Mouse (Mus musculus): ENCODE data around the gene Zfp13.

DNA sequence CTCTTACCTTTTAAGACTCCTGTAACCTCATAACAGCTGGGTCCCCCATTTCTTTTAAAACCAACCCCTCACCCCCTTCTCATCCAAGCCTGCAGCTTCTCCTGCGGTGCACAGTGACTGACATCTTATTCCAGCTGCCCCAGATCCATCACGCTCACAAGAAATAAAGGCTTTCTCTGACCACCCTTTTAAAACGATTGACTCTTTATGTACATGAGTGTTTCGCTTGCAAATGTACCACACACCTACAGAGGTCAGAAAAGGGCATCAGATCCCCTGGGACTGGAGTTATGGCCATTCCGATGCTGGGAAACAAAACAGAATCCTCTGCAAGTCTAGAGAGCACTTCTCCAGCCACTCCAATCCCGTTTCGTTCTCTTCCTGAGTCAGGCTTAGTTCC is 28.5 kb upstream of the Zfp13 start:
- TF ChIP-seq GATA1 (IDR thresholded peaks at IDR 0.05; ENCODE audit: low read length): no peak
- TF ChIP-seq TAL1 (IDR thresholded peaks at IDR 0.05; ENCODE audit: low read length): no peak

Measured in erythroblast, embryonic 14.5 days (primary cell).